In genomic region chr15:102656658-102657057, GRCm38 (mm10) we compare ENCODE assay signal across 8 mouse cellular contexts. TPM values are rescaled to one million over a fixed set of nuclear protein-coding genes. Genes with fewer than 3 reads are reported as not detected.
DNase-seq lines count a peak whose midpoint lies in the region; ATAC-seq and TF ChIP-seq lines count a peak whose summit lies in the region.

No protein-coding gene starts in this region.

- H3K9me3 ChIP-seq in kidney, embryonic 14.5 days (ENCODE audit: control insufficient read depth, low read length) = no peaks in the 10 kb centered on the region
- no peaks in the 10 kb centered on the region for H3K9me3 ChIP-seq in heart, embryonic 15.5 days (replicated peaks)
- H3K9me3 ChIP-seq in stomach, postnatal 0 days (ENCODE audit: control insufficient read depth, low read length) = no peaks in the 10 kb centered on the region

- peaks cover 16% of the 10 kb centered on the region for H3K36me3 ChIP-seq in kidney, embryonic 14.5 days (ENCODE audit: control insufficient read depth, insufficient read depth, low read length)
- H3K36me3 ChIP-seq in heart, embryonic 15.5 days = no peaks in the 10 kb centered on the region
- H3K36me3 ChIP-seq in stomach, postnatal 0 days (ENCODE audit: control insufficient read depth, insufficient read depth, low read length) = no peaks in the 10 kb centered on the region

- H3K27ac ChIP-seq in kidney, embryonic 14.5 days (ENCODE audit: low read depth, low read length) = peak overlapping the region; percentile 83
- H3K27ac ChIP-seq in heart, embryonic 15.5 days = peak overlapping the region; percentile 93
- peak overlapping the region; percentile 94 for H3K27ac ChIP-seq in stomach, postnatal 0 days (replicated peaks)

- no peaks in the 10 kb centered on the region for H3K27me3 ChIP-seq in kidney, embryonic 14.5 days (ENCODE audit: control insufficient read depth, insufficient read depth, low read length)
- H3K27me3 ChIP-seq in heart, embryonic 15.5 days = no peaks in the 10 kb centered on the region
- H3K27me3 ChIP-seq in stomach, postnatal 0 days (ENCODE audit: control insufficient read depth, insufficient read depth, low read length) = no peaks in the 10 kb centered on the region

- WGBS in kidney, embryonic 14.5 days = 30% methylated on average over 4 of the region's 4 CpGs
- WGBS in heart, embryonic 15.5 days = 28% methylated on average over 4 of the region's 4 CpGs
- WGBS in lung, adult 2 months = 13% methylated on average over 4 of the region's 4 CpGs
- WGBS in stomach, postnatal 0 days = 8% methylated on average over 4 of the region's 4 CpGs

- H3K4me2 ChIP-seq in kidney, embryonic 14.5 days (replicated peaks; ENCODE audit: low read depth, low read length) = no peak overlapping the region
- 0 out of 2 replicates have a peak overlapping the region, but pooled peaks have one; percentile 13 for H3K4me2 ChIP-seq in heart, embryonic 15.5 days
- H3K4me2 ChIP-seq in stomach, postnatal 0 days (replicated peaks; ENCODE audit: low read depth) = 0 out of 2 replicates have a peak overlapping the region, but pooled peaks have one; percentile 1

- no peak overlapping the region; the same call in 1 of the 2 replicates for H3K9ac ChIP-seq in kidney, embryonic 14.5 days (ENCODE audit: low read depth, low read length)
- no peak overlapping the region for H3K9ac ChIP-seq in heart, embryonic 15.5 days
- H3K9ac ChIP-seq in stomach, postnatal 0 days (ENCODE audit: low read length) = no peak overlapping the region; the same call in 1 of the 2 replicates

- TF ChIP-seq CTCF in lung, adult 2 months (IDR thresholded peaks at IDR 0.05; ENCODE audit: insufficient read depth, low read length) = no peak
- no peak for TF ChIP-seq CTCF in stomach, postnatal 0 days (IDR thresholded peaks at IDR 0.05; ENCODE audit: low read depth)

- TF ChIP-seq EP300 in stomach, postnatal 0 days (optimal IDR thresholded peaks at IDR 0.05) = no peak

- no peak for DNase-seq in kidney, postnatal 25 days
- peak; percentile 47 for DNase-seq in embryo, embryonic 10 days (ENCODE audit: low spot score)
- DNase-seq in lung, adult 2 months = peak; percentile 36
- DNase-seq in stomach, postnatal 0 days (ENCODE audit: low spot score) = peak; percentile 79
- no peak for DNase-seq in spleen, adult 18-20 months

- H3K4me1 ChIP-seq in kidney, embryonic 14.5 days (ENCODE audit: control insufficient read depth, insufficient read depth, low read length) = peaks cover 12% of the 10 kb centered on the region; the same call in 1 of the 2 replicates
- H3K4me1 ChIP-seq in heart, embryonic 15.5 days (replicated peaks) = peaks cover 23% of the 10 kb centered on the region
- peaks cover 7% of the 10 kb centered on the region for H3K4me1 ChIP-seq in lung, adult 2 months (ENCODE audit: control insufficient read depth, insufficient read depth, low read length)
- H3K4me1 ChIP-seq in stomach, postnatal 0 days (replicated peaks; ENCODE audit: control insufficient read depth, insufficient read depth) = peaks cover 5% of the 10 kb centered on the region; the same call in 1 of the 2 replicates

- no peak overlapping the region for H3K4me3 ChIP-seq in kidney, embryonic 14.5 days (ENCODE audit: low read length)
- H3K4me3 ChIP-seq in heart, embryonic 15.5 days = no peak overlapping the region
- no peak overlapping the region for H3K4me3 ChIP-seq in lung, adult 2 months (replicated peaks; ENCODE audit: extremely low read depth, low read depth, low read length)
- no peak overlapping the region for H3K4me3 ChIP-seq in stomach, postnatal 0 days (ENCODE audit: low read depth, low read length)

- ATAC-seq in kidney, embryonic 14.5 days (ENCODE audit: low FRiP score, low TSS enrichment) = peak; percentile 24; the same call in 1 of the 2 replicates
- peak; percentile 89 for ATAC-seq in heart, embryonic 15.5 days (replicated peaks; ENCODE audit: insufficient number of reproducible peaks, insufficient read depth, low FRiP score, low read depth)
- ATAC-seq in stomach, postnatal 0 days (ENCODE audit: low FRiP score, low TSS enrichment) = peak; percentile 87
- no peak for ATAC-seq in megakaryocyte-erythroid progenitor cell, adult 5-6 weeks (replicated peaks; ENCODE audit: low FRiP score, low TSS enrichment, poor library complexity, severe bottlenecking)

- no peak for TF ChIP-seq POLR2A in lung, adult 2 months (IDR thresholded peaks at IDR 0.05; ENCODE audit: borderline replicate concordance, extremely low read depth, low read depth, low read length)

RNA-seq across cellular contexts. Expression of gene Atp5g2, which starts 15.5 kb away (rescaled TPM):
- 90.0 and 124 TPM in 2 replicates for polyA plus RNA-seq in kidney, embryonic 14.5 days (2014; fragmentation: Nextera tagmentation; extraction: Ambion mirVana)
- 58.1 and 78.1 TPM in 2 replicates for polyA plus RNA-seq in heart, embryonic 15.5 days (2015; fragmentation: Nextera tagmentation; extraction: Ambion mirVana)
- 250 and 262 TPM in 2 replicates for polyA plus RNA-seq in lung, adult 2 months (2012; rRNA removed)
- polyA plus RNA-seq in stomach, postnatal 0 days (2015; fragmentation: Nextera tagmentation; extraction: Ambion mirVana) = 66.6 and 71.4 TPM in 2 replicates
- 135 and 168 TPM in 2 replicates for total RNA-seq in megakaryocyte-erythroid progenitor cell, adult 5-6 weeks (2014; fragmentation: Nextera tagmentation)
- total RNA-seq in megakaryocyte-erythroid progenitor cell, adult 5-6 weeks (2017) = 71.6 and 94.3 TPM in 2 replicates

RNA-seq across cellular contexts. Expression of gene Atf7, which starts 31.4 kb away (rescaled TPM):
- polyA plus RNA-seq in kidney, embryonic 14.5 days (2014; fragmentation: Nextera tagmentation; extraction: Ambion mirVana) = 30.5 and 36.8 TPM in 2 replicates
- 26.7 and 32.7 TPM in 2 replicates for polyA plus RNA-seq in heart, embryonic 15.5 days (2015; fragmentation: Nextera tagmentation; extraction: Ambion mirVana)
- 90.4 and 119 TPM in 2 replicates for polyA plus RNA-seq in lung, adult 2 months (2012; rRNA removed)
- polyA plus RNA-seq in stomach, postnatal 0 days (2015; fragmentation: Nextera tagmentation; extraction: Ambion mirVana) = 17.0 and 17.3 TPM in 2 replicates
- 115 and 116 TPM in 2 replicates for total RNA-seq in megakaryocyte-erythroid progenitor cell, adult 5-6 weeks (2014; fragmentation: Nextera tagmentation)
- total RNA-seq in megakaryocyte-erythroid progenitor cell, adult 5-6 weeks (2017) = 24.7 and 27.0 TPM in 2 replicates

RNA-seq across cellular contexts. Expression of gene Gm28047, which starts 31.8 kb away (rescaled TPM):
- polyA plus RNA-seq in kidney, embryonic 14.5 days (2014; fragmentation: Nextera tagmentation; extraction: Ambion mirVana) = 0.79 TPM in 1 of 2 replicates, not detected in the other
- polyA plus RNA-seq in heart, embryonic 15.5 days (2015; fragmentation: Nextera tagmentation; extraction: Ambion mirVana) = 0.24 TPM in 1 of 2 replicates, not detected in the other
- polyA plus RNA-seq in lung, adult 2 months (2012; rRNA removed) = 0.11 and 0.22 TPM in 2 replicates
- not detected in 2 replicates for polyA plus RNA-seq in stomach, postnatal 0 days (2015; fragmentation: Nextera tagmentation; extraction: Ambion mirVana)
- total RNA-seq in megakaryocyte-erythroid progenitor cell, adult 5-6 weeks (2014; fragmentation: Nextera tagmentation) = 2.6 TPM in 1 of 2 replicates, not detected in the other
- not detected in 2 replicates for total RNA-seq in megakaryocyte-erythroid progenitor cell, adult 5-6 weeks (2017)

Comparison
In these comparisons a context has a peak if more than half of its experiments do, and no peak if none do; other contexts are left out.
1. DNase-seq: peak in embryo, embryonic 10 days (single experiment), lung, adult 2 months (single experiment) and stomach, postnatal 0 days (single experiment); none in kidney, postnatal 25 days (0 of 2) and spleen, adult 18-20 months (0 of 2).
2. Peak in every context shown above with its lines, with median percentiles within 50 percentile points of each other: H3K27ac ChIP-seq.